Mouse (Mus musculus) heart, adult 2 months (tissue): Measurements from ENCODE around the gene Srrm4. TPM values are rescaled to one million over a fixed set of nuclear protein-coding genes. Genes with fewer than 3 reads are reported as not detected.

Experiments used
- DNase-seq, 2 experiments: peaks; one replicate each; pipeline ENCODE4 v3.0.0; 2021
- H3K27ac ChIP-seq: fragments of 200-600 bp; 2 replicates; pipeline ENCODE4 v1.8.1; 2022
- H3K27me3 ChIP-seq: fragments of 200-500 bp; 2 replicates; pipeline ENCODE4 v1.6.1; 2012; ENCODE audit warnings: mild to moderate bottlenecking, low read length, inconsistent platforms, mixed read lengths; ENCODE audit not compliant: control insufficient read depth, insufficient read depth
- H3K36me3 ChIP-seq: fragments of 200-500 bp; 2 replicates; pipeline ENCODE4 v1.6.1; 2012; ENCODE audit warnings: low read length, inconsistent platforms; ENCODE audit not compliant: control insufficient read depth, insufficient read depth
- H3K4me1 ChIP-seq: fragments of 200-500 bp; 2 replicates; pipeline ENCODE4 v1.6.1; 2011; ENCODE audit warnings: low read length; ENCODE audit not compliant: control insufficient read depth, insufficient read depth
- H3K4me3 ChIP-seq: fragments of 200-600 bp; 2 replicates; pipeline ENCODE4 v1.8.1; 2022
- H3K79me2 ChIP-seq: fragments of 200-500 bp; replicated peaks from 2 replicates; pipeline ENCODE4 v1.6.1; 2012; ENCODE audit warnings: mild to moderate bottlenecking, inconsistent platforms, low read length, moderate library complexity, mixed read lengths; ENCODE audit not compliant: control insufficient read depth, insufficient read depth
- H3K9ac ChIP-seq: fragments of 200-500 bp; 2 replicates; pipeline ENCODE4 v1.6.1; 2012; ENCODE audit warnings: low read depth, mild to moderate bottlenecking, control low read depth, inconsistent platforms, low read length, mixed read lengths
- CTCF ChIP-seq: fragments of 200-600 bp; IDR thresholded peaks from 2 replicates; pipeline ENCODE4 v1.8.1; 2022; ENCODE audit warnings: antibody characterized with exemption, mild to moderate bottlenecking, moderate library complexity
- EP300 ChIP-seq: fragments of 200-500 bp; IDR thresholded peaks from 2 replicates; pipeline ENCODE4 v1.6.1; 2011; ENCODE audit warnings: low read depth, low read length, control low read depth; ENCODE audit not compliant: insufficient read depth
- POLR2A ChIP-seq: fragments of 200-500 bp; IDR thresholded peaks from 2 replicates; pipeline ENCODE4 v1.6.1; 2011; ENCODE audit warnings: mild to moderate bottlenecking, low read depth, low read length, control low read depth; ENCODE audit not compliant: insufficient read depth
- WGBS: fragments of 180-500 bp; shearing (Covaris S2); methylation state at CpG from one replicate; pipeline ENCODE4 v1.1.7; 2018; 5-methylcytosine and 5-hydroxymethylcytosine counted together
- intact Hi-C: fragments of 180-260 bp; cut with DNase I; formaldehyde crosslinking; loops from one replicate; pipeline ENCODE4 v1.15.1; 2025
- long read RNA-seq: library from polyadenylated mRNA; stranded (forward); transcript quantifications from one replicate; pipeline ENCODE4 v2.0.0, GENCODE M21; 2021
- polyA plus RNA-seq: library from polyadenylated mRNA; depleted of rRNA; stranded (reverse); fragments of >200 nt; gene quantifications from 2 replicates; pipeline ENCODE4 v1.2.3, GENCODE M21; 2012; rRNA removed
- total RNA-seq, 2 experiments: library from RNA; stranded (reverse); gene quantifications; 2 replicates each; pipeline ENCODE4 v1.2.3; 2021

Srrm4 gene
- total RNA-seq (10 to 100 TPM in 1 of 2 experiments, 1 to 10 TPM in 1; 9.3 to 12.2 TPM), polyA plus RNA-seq (7.1 and 7.7 TPM in 2 replicates)
- long read RNA-seq, full-length matches to known transcripts, result 3 of 7 reads
- long read RNA-seq, partial matches to known transcripts, result 1 of 7 reads
- long read RNA-seq, other reads (novel, unspliced or antisense), result 3 of 7 reads

- TF ChIP-seq EP300, result no peak
- TF ChIP-seq POLR2A, result no peak
- no peak for TF ChIP-seq CTCF
- intact Hi-C loops, result loop anchor here (5.0 to 10.0 kb wide), 2 partner anchors 357 to 469 kb away; no protein-coding TSS in a partner anchor
- 2% methylated on average over 51 of the region's 53 CpGs for WGBS
- peak; percentile 14 to 42 for DNase-seq
- Histone ChIP-seq H3K4me1 (no peaks in the 10 kb centered on the region), H3K9ac (no peak within 1 kb of the TSS), H3K4me3 (no peak within 1 kb of the TSS), H3K79me2 (no peaks in the 10 kb centered on the region), H3K36me3 (no peaks in the 10 kb centered on the region), H3K27ac (no peak within 1 kb of the TSS), H3K27me3 (peaks cover 11% of the 10 kb centered on the region)
These were observed at the start of gene Srrm4 for GRCm38 (mm10) chr5:116591346-116592048. Gene Srrm4 (minus strand): TSS chr5:116591817.

GRCm38 (mm10) chr5:116592801-116593430, 1.3 kb upstream of the Srrm4 start:
- no peaks in the 10 kb centered on the region for H3K36me3 ChIP-seq
- 2% methylated on average over 12 of the region's 12 CpGs for WGBS
- no peak overlapping the region for H3K4me3 ChIP-seq
- TF ChIP-seq POLR2A (no peak), CTCF (peak; percentile 65)
- peaks cover 11% of the 10 kb centered on the region for H3K27me3 ChIP-seq
- no peak for DNase-seq
- no peak overlapping the region for H3K9ac ChIP-seq
- no peak overlapping the region for H3K27ac ChIP-seq
- H3K79me2 ChIP-seq, result no peaks in the 10 kb centered on the region
- intact Hi-C loops, result loop anchor here (5.0 to 10.0 kb wide), 2 partner anchors 358 to 471 kb away; no protein-coding TSS in a partner anchor
- H3K4me1 ChIP-seq, result no peaks in the 10 kb centered on the region

- Histone ChIP-seq H3K9ac (no peak overlapping the region), H3K4me3 (no peak overlapping the region), H3K79me2 (no peaks in the 10 kb centered on the region), H3K36me3 (no peaks in the 10 kb centered on the region), H3K27ac (no peak overlapping the region), H3K4me1 (no peaks in the 10 kb centered on the region), H3K27me3 (peaks cover 11% of the 10 kb centered on the region)
- intact Hi-C loops, result loop anchor here (5.0 to 10.0 kb wide), 2 partner anchors 357 to 470 kb away; no protein-coding TSS in a partner anchor
- 1% methylated on average over 32 of the region's 32 CpGs for WGBS
- no peak for DNase-seq
- no peak for TF ChIP-seq EP300
- TF ChIP-seq CTCF, result no peak
- no peak for TF ChIP-seq POLR2A
These were observed 608 bp upstream of the Srrm4 start for GRCm38 (mm10) chr5:116592049-116592800.

- H3K9ac ChIP-seq, result no peak overlapping the region
- intact Hi-C loops, result loop anchor here (5.0 to 10.0 kb wide), 2 partner anchors 356 to 468 kb away; no protein-coding TSS in a partner anchor
- H3K27ac ChIP-seq, result no peak overlapping the region
- H3K27me3 ChIP-seq, result peaks cover 11% of the 10 kb centered on the region
- H3K4me3 ChIP-seq, result no peak overlapping the region
- no peaks in the 10 kb centered on the region for H3K4me1 ChIP-seq
- WGBS, result 6% methylated on average over 10 of the region's 10 CpGs
- TF ChIP-seq EP300 (no peak), POLR2A (no peak), CTCF (no peak)
- no peaks in the 10 kb centered on the region for H3K36me3 ChIP-seq
- no peaks in the 10 kb centered on the region for H3K79me2 ChIP-seq
- DNase-seq, result no peak
These were observed 919 bp downstream of the Srrm4 start for GRCm38 (mm10) chr5:116590698-116591097.

- no peak overlapping the region for H3K27ac ChIP-seq
- no peak overlapping the region for H3K9ac ChIP-seq
- H3K4me1 ChIP-seq, result no peaks in the 10 kb centered on the region
- 70% methylated on average over 8 of the region's 8 CpGs for WGBS
- peaks cover 11% of the 10 kb centered on the region for H3K27me3 ChIP-seq
- H3K4me3 ChIP-seq, result no peak overlapping the region
- intact Hi-C loops, result loop anchor here (5.0 to 10.0 kb wide), 2 partner anchors 355 to 467 kb away; no protein-coding TSS in a partner anchor
- no peak for DNase-seq
- no peaks in the 10 kb centered on the region for H3K36me3 ChIP-seq
- H3K79me2 ChIP-seq, result no peaks in the 10 kb centered on the region
- TF ChIP-seq CTCF (no peak), EP300 (no peak), POLR2A (no peak)
These were observed 2.0 kb downstream of the Srrm4 start for GRCm38 (mm10) chr5:116589631-116590030.
